Mouse (Mus musculus) heart, adult 18-20 months (tissue): ENCODE measurements around the gene Tmem19. TPM values are rescaled to one million over a fixed set of nuclear protein-coding genes. Genes with fewer than 3 reads are reported as not detected.

Experiments
- DNase-seq, 2 experiments: peaks; one replicate each; pipeline ENCODE4 v3.0.0; 2021 to 2022; ENCODE audit warnings: mixed read lengths in 1 of 2
- long read RNA-seq, 2 experiments: library from polyadenylated mRNA; stranded (forward); transcript quantifications; one replicate each; pipeline ENCODE4 v2.0.0; 2021
- total RNA-seq, 2 experiments: library from RNA; stranded (reverse); gene quantifications; 2 replicates each; pipeline ENCODE4 v1.2.3; 2021

Gene Tmem19
- 10 to 100 TPM; 11.2 to 16.9 TPM for total RNA-seq
- long read RNA-seq, experiment 1, transcript Tmem19-201 (7 exons, 3,012 nt), result major isoform, 5 of 8 reads
- long read RNA-seq, experiment 1, partial matches to known transcripts, result 0 of 8 reads
- long read RNA-seq, experiment 1, other reads (novel, unspliced or antisense), result 2 of 8 reads
- long read RNA-seq, experiment 2, partial matches to known transcripts, result 0 of 5 reads
- long read RNA-seq, experiment 2, other reads (novel, unspliced or antisense), result 3 of 5 reads

DNA sequence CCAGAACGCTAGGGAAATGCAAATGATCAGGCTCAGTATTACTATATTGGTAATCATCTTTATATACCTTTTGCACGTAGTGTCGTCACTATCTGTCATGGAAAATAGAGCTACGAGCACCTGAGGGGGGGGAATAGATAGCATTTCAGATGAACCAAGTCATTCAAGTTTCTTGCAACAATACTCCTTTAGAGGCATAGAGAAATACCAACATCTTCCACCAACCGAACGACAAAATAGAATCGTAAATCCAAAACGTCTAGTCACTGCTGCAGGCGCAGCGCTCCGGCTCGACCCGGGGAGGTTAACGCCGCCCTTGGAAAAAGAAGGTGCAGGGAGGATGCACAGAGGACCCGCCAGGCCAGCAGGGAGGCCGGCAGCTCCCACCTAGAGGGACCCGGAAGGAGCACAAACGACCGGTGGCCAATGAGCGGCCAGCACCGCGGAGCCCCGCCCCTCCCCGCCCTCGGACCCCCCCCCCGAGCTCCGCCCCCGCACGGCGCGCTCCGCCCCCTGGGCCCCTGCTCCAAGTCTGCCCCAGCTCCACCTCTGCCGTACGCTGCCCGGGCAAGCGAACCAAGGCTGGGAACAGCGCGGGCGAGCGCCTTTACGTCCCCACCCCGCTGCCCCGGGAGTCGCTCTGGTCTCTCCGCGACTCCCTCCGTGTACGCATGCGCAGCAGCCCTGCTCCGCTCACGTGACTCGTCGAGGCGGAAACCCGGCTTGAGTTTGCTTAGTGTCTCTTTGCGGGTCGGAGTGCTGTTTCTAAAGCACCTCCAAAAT is at the start of gene Tmem19:
Gene Tmem19, minus strand, starts transcription at position 662 of the 783 bp plus-strand sequence.
- DNase-seq, result peak; percentile 97 to 99

DNA sequence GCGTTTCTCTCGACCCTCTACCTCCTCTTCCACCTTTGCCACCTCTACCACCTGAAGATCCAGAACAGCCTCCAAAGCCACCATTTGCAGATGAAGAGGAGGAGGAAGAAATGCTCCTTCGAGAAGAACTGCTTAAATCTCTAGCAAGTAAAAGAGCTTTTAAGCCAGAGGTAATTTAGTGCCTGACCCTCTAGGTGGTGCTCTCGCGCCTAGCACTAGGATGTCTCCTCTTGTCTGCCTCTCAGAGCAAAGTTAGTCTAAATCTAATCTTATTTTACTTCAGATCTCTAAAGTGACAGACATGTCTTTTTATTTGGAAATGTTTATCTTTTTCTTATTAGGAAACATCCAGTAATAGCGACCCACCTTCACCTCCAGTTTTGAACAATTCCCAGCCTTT is 44.1 kb upstream of the Tmem19 start:
- peak; percentile 33 to 66 for DNase-seq

DNA sequence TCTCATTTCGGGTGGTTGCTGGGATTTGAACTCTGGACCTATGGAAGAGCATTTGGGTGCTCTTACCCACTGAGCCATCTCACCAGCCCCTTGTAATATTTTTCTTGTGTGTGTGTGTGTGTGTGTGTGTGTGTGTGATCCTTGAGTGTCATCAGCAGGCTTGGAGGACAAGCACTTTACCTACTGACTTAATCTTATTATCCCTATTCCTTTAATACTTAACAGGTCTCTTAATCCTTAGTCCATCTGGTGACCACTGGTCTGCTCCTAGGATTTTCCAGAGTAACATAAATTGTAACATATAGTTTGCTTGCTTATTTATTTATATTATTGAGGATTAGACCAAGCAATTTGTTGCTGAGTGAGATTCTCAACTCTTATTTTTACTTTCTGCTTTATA is 29.6 kb upstream of the Tmem19 start:
- no peak for DNase-seq

DNA sequence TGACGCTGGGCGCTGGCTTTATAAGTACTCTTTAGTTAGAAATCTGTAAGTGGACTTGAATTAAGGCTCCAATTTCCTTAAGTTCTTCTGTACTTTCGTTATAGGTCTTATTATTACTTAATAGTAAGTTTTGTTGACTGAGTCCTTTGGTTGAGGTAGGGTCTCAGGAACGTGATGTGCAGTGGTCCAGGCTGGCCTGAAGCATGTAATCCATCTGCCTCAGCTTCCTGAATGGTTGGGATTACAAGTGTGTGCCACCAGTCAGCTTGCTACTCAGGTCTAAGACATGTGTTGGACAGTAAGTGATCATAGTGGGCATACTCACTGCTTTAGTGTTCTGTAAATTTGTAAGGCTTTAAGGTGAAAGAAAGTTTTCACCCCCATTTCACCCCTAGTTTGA is 28.8 kb upstream of the Tmem19 start:
- no peak for DNase-seq

DNA sequence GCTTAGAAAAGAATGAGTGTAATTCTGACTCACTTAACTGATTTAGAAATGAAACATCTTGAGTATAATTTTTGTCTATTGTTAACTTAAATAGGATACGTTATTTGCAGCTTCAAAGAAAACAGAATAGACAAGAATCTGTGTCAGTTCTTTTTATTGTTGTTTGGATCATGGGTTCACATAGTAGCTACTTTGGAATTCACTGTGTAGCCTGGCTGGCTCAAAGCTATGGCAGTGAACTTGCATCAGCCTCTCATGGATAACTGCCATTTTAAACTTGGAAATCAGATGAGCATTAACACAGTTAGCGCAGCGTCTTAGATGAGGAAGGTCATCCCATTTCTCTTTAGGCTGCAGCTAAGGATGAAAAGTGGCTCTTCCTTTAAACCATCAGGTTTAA is 25.6 kb upstream of the Tmem19 start:
- no peak for DNase-seq

DNA sequence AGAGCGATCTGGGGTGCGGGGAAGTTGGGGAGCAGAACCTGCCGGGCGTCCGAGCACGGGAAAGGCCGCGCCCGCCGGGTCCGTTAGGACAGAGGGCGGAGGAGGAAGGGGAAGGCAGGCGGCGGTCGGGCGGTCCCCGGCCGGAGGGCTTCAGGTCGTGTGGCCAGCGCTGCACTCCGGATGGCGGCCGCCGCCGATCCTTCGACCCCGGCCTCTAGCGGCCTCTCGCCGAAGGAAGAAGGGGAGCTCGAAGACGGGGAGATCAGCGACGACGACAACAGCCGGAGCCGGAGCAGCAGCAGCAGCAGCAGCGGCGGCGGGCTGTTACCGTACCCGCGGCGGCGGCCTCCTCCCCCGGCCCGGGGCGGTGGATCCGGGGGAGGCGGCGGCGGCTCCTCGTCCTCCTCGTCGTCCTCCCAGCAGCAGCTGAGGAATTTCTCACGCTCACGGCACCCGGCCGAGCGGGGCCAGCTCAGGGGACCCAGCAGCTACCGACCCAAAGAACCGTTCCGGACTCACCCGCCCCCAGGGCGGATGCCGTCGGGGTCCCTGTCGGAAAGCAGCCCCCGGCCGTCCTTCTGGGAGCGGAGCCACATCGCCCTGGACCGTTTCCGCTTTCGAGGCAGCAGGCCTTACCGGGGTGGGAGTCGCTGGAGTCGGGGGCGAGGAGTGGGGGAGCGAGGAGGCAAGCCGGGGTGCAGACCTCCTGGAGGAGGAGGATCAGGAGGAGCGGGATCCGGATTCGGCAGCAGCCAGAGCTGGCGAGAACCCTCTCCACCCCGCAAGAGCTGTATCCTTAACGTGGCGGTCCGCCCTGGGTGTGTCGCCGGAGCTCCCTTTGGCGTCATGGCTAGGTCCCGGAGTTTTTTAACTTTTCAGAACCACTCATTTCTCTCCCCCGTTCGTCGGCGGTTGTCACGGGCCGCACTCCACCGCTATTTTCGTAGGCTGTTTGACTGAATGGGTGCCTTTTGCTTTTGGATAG is 23.0 kb upstream of the Tmem19 start:
- DNase-seq, result peak; percentile 69 to 79

DNA sequence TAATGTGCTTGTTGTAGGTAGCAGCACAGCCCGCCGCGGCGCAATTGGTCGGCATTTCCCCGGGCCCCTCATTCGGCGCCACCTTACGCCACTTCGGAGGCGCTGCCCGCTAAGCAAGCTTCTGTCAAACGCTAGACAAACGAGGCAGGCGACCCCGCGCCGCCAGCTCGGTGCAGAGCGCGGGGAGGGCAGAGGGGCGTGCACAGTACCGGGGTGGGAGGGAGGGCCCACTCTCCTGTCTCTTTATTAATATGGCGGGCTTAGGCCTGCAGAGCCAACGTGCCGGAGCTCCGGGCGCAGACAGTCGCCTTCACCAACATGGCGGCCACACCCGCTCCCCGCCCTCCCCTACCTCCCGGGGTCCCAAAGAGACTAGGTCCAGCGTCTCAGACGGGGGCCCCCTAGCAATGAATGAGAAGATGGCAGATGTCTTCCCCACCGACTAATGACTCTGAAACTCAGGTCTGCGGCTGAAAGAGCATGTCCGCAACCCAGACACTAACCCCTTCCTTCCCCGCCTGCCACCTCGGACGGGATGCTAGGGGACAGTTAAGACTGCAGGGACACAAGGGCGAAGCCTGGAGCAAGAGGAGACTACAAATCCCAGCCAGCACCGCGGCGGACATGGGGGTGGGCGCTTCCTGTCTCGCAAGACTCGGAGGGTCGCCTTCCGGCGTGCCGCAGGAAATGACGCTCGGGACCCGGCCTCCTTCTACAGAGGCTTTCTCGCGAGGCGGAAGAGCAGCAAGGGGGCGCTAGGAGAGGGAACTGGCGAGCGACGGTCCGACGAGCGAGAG is 22.1 kb upstream of the Tmem19 start, which contains the start of the genes Thap2 and Zfc3h1:
Gene Thap2, minus strand, starts transcription at position 223 of the 797 bp plus-strand sequence.
Gene Zfc3h1, plus strand, starts transcription at position 739 of the 797 bp plus-strand sequence.
- peak; percentile 98 to 99 for DNase-seq

DNA sequence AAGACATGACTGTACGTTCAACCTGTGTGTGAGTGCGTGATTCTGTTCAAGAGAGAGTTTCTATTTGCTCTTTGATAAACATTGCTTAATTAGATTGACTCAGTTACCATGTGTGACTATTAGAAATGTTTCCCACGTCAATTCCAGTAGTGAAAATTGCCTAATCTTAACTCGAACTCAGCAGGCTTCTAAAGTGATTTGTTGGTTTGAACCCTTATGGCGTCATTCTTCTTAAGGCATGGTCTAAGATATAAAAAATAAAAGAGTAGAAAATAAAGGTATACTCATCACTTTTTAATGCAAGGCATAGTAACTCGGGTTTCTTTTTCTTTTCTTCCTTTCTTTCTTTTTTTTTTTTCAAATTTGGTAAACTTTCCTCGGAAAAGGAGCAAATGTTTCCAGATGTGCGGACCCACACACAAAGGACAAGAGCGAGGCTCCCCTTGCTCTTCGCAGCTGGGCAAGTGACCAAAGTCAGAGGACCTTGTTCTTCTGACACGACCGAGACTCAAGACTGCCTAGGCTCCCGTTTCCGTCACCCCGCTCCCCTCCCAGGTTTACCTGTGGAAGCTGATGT is 21.4 kb upstream of the Tmem19 start:
- DNase-seq, result no peak

DNA sequence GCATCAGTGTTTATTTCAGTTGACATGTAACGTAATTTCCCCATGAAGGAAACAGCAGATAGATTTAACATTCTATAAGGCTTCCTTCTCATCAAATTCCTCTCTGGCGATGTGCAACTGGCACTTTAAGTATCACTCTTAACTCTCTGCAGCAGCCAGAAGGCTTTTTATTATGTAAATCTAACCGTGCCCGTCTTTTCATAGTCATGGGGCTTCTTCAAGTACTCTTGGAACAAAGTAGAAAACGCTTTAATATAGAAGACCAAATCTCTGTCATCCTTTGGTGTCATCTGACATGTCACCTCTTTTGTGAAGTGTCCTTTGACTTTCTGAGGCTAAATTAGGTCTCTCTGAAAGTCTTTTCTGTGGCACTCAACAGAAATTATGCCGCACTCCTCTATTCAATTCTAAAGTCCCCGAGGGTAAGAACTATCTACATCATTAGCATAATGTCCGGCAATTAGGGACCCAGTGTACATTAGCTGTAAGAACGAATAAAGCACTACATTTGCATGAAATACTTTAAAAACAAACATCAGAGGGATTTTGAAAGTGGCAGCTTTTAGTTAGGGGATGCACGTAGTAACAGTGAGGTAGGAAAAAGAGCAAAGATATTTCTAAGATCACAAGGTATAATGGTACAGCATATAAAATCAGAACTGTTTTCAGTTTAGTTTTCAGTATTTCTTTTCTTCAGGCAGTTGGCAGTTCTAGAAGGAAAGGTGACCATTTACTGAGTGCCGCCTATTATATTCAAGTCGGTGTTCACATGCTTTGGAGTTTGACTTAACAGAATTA is 20.7 kb upstream of the Tmem19 start:
- DNase-seq, result no peak

DNA sequence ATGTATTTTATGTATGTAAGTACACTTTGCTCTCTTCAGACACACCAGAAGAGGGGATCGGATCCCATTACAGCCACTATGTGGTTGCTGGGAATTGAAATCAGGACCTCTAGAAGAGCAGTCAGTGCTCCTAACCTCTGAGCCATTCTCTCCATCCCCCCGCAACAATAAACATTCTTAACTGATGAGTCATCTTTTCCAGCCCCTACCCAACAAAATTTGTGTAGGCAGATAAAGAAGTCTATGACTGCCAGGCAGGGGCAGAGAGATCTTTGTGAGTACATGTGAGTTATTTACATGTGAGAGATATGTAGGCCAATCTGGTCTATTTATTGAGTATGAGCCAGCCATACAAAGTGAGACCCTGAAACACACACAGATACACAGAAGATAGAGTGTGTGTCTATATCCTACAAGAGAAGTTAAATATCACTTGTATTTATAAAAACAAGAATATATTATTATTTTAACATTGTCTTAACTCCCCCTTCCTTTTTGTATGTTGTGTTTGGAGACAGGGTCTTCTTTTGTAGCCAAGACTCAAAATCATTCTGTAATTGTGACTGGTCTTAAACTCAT is 19.3 kb upstream of the Tmem19 start:
- DNase-seq, result no peak

DNA sequence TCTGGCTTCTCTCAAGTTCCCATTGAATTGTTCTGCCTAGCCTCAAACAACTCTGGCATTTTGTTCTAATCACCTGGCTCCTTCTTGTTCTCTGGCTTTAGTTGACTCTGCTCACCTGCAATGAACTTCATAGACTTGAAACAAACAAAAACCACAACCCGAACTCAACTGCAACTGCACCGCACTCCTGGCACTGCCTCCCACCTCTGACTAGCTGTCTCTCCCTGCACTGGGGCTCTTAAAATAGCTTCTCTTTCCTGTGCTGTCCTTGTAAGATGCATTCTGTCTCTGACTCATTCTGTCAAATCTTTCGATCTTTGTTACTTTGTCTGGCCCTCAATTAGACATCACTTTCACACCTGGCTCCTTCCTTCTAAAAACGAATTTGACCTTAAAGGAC is 850 bp upstream of the Tmem19 start:
- no peak for DNase-seq

DNA sequence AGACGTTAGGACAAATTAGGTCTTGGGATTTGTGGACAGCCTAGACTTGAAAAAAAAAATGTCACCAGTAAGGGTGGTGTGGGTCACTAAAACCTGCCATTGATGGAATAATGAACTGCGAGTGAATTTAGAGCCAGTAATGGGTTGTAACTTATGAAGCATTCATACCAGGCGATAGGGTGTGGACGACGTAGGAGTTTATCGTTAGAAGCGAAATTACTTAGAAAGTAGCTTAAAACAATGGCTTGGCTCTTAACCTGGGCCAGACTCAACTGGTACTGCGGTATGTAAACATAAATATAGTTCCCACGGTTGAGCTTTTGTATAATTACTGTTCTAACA is 293 bp upstream of the Tmem19 start:
- no peak for DNase-seq

DNA sequence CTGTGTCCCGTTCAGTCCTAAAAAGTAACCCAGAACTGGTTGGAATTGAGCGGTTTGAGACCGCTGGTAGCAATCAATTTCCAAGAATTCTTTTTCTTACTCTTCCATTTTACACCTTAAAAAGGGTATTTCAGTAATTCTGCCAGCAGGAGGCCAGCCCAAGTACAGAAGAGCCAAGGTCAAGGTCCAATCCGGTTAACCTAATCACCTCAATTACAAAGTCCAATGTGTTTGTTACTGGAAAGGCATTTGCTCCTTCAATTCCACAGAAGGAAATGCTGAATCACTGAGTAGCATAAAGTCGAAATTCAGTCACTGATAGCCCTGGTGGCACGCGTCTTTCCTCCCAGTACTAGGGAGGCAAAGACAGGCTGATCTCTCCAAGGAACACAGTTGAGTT is 3.2 kb downstream of the Tmem19 start:
- DNase-seq, result no peak

DNA sequence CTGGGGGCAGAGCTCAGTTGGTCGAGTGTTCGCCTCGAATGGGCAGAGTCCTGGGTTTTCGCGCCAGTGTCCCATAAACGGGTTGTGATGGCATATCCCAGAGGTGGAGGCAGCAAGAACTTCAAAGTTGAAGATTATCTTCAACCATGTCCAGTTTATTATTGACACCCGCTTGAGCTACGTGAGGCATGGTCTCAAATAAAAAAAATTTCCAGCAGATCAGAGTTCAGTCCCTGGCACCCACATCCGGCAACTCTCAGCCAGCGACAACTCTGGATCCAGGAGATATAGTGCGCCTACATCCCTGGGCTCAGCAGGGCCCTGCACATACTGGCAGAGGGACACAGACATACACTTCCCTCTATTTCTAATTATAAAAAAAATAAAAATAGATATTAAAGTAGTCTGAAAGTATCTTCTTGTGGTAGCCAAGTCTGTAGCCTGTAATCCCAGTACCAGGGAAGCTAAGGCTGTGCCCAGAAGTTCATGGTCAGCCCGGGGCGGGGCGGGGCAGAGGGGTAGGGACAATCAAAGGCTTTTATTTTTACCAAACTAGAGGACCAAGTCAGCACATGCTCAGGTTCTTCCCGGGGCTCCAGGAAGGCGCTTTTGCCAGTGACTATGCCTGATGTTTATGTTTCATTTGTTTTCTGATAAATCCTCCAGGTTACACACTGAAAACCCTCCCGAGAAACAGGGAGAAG is 3.9 kb downstream of the Tmem19 start:
- DNase-seq, result no peak

DNA sequence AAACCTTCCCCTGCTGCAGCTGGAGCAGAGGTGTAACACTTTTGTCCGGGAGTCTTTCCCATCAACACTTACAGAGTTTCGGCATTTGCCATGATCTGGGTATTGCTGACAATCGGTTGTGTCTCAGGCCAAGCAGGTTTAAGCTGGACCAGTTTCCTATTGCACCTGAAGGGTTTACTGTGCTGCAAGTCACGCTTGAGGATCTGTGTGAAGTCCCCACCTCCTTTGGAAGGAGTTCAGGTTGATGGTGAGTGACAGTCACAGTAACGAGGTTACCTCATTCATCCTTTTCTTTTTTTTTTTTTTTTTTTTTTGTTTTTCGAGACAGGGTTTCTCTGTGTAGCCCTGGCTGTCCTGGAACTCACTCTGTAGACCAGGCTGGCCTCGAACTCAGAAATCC is 6.2 kb downstream of the Tmem19 start:
- DNase-seq, result no peak

DNA sequence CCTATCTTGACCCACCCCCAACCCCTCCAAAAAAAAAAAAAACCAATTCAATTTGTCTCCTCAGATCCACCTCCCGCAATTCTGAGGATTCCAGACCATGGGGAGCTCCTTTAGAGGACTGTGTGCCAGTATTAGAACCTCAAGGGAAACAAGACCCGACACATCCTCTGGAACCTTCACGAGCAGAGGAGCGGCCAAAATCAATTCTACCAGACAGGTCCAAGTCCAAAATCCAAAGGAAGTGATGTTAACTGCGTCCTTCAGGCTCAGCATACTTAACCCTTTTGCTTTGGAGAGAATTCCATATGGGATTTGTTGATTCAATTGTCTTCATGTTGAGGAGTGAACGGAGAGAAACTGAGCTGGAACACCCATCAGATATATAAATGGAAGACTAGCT is 7.3 kb downstream of the Tmem19 start:
- DNase-seq, result no peak

DNA sequence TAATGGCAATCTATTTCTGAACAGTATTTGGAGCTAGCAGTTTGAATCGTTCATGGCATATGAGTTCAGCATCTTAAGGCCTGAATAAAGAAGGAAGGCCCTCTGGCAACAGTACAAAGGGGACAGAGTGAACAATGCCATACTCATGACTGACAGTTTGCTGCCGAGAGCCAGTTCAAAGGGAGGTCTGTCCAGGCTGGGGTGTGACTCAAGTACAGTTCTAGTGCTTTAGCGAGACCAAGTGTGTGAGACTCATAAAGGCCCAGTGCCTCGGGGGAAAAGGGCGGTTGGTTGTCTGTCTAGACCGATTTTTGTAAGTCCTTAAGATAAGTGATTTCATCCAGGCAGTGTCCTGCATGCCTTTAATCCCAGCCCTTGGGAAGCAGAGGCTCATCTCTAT is 7.7 kb downstream of the Tmem19 start:
- no peak for DNase-seq

DNA sequence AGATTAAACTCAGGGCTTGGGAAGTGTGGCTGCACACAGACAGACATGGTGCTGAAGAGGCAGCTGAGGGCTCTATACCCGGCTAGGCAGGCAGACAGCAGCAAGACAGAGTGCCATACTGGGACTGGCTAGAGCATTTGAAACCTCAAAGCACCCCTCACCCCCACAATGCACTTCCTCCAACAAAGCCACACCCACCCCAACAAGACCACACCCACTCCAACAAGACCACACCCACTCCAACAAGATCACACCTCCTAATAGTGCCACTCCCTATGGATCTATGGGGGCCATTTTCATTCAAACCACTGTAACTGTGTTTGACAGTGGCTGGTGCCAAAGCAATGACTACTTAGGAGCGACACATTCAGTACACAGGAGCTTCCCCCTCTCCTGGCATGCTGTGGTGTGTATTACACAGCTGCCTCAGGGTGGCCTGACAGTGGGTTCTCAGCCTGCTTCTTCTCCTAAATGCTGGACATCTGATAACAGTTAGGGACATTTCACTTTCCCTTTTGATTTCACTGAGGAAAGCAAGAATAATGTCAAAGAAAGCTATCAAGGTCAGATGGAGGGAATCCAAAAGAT is 11.4 kb downstream of the Tmem19 start:
- no peak for DNase-seq

DNA sequence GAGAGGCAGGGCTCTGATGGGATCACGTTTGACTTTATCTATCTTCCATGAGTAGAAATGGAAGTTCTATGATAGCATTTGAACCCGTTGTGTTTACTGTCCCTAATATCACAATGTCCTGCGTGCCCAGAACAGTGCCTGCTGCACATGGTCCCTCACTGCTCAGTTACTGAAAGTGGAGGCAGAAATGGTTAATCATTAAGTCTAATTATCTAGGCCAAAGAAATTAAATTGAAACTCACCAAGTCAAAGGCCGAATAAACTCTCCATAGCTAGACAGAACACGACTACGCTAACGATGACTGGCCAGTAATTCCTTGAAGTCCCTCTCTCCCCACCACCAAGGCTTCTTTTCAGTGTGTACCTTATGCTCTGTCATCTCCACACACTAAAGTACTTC is 12.8 kb downstream of the Tmem19 start:
- DNase-seq, result no peak
